Mouse (Mus musculus) adrenal gland, postnatal 14 days (tissue): ENCODE data around the gene Fam20a. TPM values are rescaled to one million over a fixed set of nuclear protein-coding genes. Genes with fewer than 3 reads are reported as not detected.
A peak's percentile ranks its signal among the peaks of the same experiment; 100 is the strongest.

Experiments used
- DNase-seq: peaks from one replicate; pipeline ENCODE4 v3.0.0; 2021; ENCODE audit warnings: mixed read lengths
- total RNA-seq: library from RNA; stranded (reverse); gene quantifications from 2 replicates; pipeline ENCODE4 v1.2.3, GENCODE M21; 2021

Gene Fam20a
- total RNA-seq, 1 experiment from 2014 or later, result 9.0 TPM

DNA sequence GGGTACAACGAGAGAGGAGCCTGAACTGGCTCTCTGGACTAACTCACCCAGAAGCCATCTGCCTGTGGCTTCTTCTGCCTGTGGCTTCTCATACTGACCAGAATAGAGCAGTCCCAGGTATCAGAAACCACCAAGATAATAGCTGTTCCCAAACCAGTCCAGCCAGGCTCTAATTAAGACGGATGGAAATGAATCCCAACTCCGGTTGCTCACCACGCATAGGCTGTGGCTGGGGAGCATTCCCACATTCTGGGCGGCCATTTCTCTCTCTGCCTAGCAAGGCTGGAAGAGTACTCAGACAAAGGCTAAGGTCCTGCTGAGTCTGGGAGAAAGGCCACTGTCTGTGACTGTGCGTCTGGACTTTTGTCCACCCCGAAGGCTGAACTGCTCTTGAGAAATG, 5.1 kb downstream of the Fam20a start:
- no peak for DNase-seq

- DNase-seq, result no peak
These were observed 6.7 kb downstream of the Fam20a start for GRCm38 (mm10) chr11:109715311-109715781.

DNA sequence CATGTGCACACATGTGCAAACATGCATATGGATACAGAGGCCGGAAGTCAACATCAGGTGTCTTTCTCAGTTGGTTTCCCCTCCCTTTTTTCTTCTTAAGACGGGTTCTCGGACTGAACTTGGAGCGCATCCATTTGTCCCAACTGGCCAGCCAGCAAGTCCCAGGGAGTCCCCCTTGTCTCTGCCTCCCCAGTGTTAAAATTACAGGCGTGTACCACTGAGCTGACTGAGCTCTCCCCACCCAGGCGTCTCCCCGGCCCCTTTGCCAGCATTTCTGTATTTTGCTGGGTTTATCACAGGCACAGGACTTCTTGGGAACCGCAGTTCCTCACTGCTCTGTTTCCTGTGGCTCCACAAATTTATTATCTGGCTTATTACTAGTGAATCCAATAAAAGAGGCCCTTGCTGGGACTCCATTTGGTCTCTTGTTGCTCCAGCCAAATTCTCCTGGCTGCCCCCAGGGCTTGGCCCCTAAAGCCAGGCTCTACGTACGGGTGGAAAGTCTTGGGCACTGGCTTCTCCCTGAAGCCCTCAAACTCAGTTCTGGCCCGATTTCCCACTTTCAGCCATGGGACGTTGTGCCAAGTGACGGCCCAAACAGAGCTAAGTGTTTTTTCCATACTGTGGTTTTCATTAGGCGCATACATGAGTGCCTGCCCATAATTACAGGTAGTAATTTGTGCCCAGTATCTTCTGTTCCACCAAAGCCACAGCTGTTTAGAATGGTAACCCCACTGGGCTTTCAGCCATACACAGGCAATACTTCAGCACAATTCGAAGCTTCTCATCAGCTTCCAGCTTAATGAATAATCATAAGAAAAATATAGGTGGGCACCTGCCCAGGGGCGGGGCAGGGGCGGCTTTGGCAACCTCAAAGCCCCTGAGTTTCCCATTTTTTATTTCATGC, 7.5 kb downstream of the Fam20a start:
- DNase-seq, result no peak

GRCm38 (mm10) chr11:109709501-109709900, 12.6 kb downstream of the Fam20a start:
- no peak for DNase-seq

GRCm38 (mm10) chr11:109708786-109709185, 13.3 kb downstream of the Fam20a start:
- no peak for DNase-seq

GRCm38 (mm10) chr11:109707442-109707841, 14.6 kb downstream of the Fam20a start:
- DNase-seq, result no peak

DNA sequence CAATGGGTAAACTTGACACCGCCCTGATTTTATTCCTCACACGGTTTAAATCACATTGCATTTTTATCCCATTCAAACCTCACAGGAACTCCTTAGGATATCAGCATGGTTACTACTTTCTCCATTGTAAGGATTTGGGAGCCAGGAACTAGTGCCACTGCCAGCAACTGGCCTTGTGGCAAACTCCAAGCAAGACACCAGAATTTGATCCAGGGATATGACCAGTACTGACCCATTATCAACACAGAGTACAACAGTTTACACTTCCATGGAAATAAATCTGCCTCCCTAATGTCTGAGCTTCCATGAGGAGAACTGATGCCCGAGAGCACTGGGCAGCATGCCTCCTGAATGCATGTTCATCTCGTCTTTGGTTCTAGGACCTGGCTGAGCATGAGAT, 15.5 kb downstream of the Fam20a start:
- no peak for DNase-seq

DNA sequence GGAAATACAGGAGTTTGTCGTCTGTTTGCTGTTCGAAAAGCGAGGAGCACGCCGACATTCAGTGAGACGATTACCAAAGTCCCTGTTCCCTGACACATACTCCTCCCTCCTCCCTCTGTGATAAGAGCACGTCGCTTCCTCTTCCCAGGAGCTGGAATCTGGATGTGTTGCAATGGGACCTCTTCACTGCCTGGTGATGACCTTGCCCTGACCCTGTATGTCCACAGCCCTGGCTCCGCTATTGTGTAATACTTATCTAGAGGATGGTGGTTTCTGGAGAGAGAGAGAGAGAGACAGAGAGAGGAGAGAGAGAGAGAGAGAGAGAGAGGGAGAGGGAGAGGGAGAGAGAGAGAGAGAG, 16.0 kb downstream of the Fam20a start:
- peak; percentile 64 for DNase-seq

DNA sequence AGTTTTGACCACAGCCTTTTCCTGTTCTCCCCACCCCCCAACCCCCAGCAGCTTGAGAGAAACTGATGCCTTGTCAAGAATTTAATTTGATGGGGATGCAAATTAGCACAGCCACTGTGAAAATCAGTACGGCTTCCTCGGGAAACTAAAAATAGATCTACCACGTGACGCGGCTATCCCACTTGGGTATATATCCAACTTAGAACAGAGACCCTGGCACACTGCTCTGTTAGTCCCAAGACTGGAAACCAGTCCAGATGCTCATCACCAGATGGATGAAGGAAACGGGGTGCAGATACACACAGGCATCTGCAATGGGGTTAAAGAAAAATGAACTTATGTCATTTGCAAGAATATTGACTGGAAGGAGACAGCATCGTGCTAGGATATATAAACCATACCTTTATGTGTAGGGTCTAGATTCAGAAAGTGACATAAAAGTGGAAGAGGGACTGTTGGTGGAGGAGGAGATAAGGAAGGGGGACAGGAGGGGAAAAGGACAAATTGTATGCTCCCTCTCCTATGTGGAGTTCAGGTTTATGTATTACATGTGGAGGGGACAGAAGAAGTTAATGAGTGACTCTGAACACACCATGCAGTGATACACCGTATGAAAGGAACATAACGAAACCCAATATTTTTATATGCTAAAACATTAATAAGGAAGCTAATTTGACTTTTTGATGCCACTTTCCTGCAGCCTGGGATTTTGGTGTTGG, 16.6 kb downstream of the Fam20a start:
- no peak for DNase-seq

DNA sequence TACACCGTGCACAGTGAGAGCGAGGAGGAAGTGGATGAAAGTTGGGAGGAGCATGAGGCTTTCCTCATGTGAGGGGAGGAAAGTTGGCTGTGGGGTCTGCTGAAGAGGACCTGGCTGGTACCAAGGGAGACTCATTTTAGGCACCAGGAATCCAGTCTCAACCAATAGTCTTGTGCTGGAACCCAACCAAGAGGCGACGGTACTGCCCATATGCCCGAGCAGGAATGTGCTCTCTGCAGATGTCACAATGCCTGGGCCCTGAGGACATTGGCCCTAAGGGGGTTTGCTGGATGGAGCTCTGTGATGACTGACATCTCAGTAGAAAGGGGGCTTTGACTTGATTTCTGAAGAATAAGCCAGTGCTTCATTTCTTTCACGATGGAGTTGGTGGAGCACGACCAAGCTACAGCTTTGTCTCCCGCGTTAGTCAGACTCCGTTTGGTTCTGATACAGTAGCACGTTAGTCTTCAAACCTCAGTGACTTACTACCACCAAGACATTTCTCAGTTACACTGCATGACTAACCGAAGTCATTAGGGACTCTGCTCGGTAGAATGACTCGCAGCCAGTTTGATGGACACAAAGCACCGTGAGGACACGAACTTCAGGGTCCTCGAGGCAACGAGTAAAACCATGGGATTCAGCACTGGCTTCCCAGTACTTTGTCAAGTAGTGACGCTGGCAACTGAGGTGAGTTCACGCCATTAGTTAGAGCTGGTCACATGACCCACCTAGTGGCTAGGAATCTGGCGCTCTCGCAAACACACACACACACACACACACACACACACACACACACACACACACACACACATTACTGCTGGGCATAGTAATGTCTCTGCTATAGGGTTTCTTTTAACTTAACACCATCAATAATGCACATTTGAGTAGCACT, 17.5 kb downstream of the Fam20a start:
- DNase-seq, result no peak

- DNase-seq, result no peak
These were observed 18.2 kb downstream of the Fam20a start for GRCm38 (mm10) chr11:109703845-109704244.

GRCm38 (mm10) chr11:109702031-109702815, 19.9 kb downstream of the Fam20a start:
- no peak for DNase-seq

GRCm38 (mm10) chr11:109700761-109701160, 21.3 kb downstream of the Fam20a start:
- peak; percentile 84 for DNase-seq

GRCm38 (mm10) chr11:109699784-109700183, 22.3 kb downstream of the Fam20a start:
- no peak for DNase-seq

GRCm38 (mm10) chr11:109698740-109699139, 23.3 kb downstream of the Fam20a start:
- DNase-seq, result no peak

DNA sequence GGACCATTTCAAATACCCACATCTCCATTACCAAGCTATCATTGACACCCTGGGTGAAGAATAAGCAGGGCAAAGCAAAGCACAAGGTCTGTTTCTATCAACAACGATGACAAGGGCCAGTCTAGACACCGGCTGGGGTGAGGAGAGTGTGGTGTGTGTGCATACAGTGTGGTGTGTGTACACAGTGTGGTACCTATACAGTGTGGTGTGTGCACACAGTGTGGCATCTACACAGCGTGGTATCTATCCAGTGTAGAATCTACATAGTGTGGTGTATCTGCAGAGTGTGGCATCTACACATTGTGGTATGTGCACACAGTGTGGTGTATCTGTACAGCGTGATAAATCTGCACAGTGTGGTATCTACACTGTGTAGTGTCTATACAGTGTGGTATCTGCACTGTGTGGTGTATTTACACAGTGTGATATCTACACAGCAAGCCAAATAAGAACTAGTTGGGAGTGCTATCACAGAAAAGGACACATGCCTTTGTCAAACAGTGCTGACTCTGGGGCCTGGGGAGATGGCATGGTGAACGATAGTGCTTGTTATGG, 24.9 kb downstream of the Fam20a start:
- no peak for DNase-seq

DNA sequence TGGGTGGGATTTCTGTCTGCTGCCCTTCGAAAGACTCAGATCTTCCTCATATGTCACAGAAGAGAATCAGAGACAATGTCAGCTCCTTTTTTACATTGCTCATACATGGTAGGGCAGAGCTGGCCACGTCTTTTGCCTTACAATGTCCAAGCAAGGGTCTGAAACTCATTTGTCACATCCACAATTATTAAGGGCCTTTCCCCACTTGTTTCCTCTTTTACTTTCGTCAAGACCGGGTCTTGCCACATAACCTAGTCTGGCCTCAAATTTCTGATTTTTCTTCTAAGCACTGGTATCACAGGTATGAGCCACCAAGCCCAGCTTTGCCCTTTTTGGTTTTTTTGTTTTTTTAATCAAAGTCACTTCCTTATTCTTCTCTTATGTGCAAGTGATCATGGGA, 25.6 kb downstream of the Fam20a start:
- no peak for DNase-seq

DNA sequence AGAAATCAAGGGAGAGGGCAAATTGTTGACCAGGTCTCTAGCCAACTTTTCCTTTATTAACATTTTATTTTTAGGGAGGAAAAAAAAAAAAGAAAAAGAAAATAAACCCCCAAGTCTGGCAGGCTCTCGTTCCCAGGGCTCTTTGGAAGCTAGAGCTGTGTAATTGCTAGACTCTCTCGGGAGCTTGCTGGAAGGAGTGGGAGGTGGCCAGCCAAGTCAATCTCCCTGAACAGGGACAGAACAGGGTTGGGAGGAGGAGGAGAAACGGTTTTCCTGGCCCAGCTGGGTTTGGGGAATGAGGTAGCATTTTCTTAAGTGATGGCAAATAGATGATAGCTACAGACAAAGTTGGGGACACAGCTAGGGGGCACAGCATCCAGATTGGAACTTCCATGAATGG, 29.3 kb downstream of the Fam20a start:
- DNase-seq, result peak; percentile 49

GRCm38 (mm10) chr11:109689539-109689938, 32.5 kb downstream of the Fam20a start:
- DNase-seq, result no peak

DNA sequence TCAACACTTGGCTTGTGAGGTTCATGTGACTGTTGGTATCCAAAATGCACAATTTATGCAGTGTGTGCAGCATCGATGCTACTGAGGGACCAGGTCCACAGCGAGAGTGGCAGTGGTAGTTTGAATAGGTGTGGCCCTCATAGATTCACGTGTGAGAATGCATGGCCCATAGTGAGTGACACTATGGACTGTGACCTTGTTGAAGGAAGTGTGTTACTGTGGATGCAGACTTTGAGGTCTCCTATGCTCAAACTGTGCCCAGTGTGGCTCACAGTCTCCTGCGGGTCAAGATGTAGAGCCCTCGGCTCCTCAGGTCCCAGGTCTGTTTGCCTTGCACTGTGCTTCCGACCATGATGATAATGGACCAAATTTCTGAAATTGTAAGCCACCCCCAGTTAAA, 39.9 kb downstream of the Fam20a start:
- DNase-seq, result no peak

GRCm38 (mm10) chr11:109681556-109681955, 40.5 kb downstream of the Fam20a start:
- no peak for DNase-seq
